Mouse (Mus musculus) liver, embryonic 16.5 days (tissue): Measurements from ENCODE around the gene Atad2b. TPM values are rescaled to one million over a fixed set of nuclear protein-coding genes. Genes with fewer than 3 reads are reported as not detected.
"Not testable (repeated sequence)": the region's sequence is repeated elsewhere in the genome, so short reads cannot be mapped to it uniquely, and the experiment has no call there.

Experiments
- ATAC-seq: fragments of 200-750 bp; cut with Nextera tagmentation; 2 replicates; pipeline ENCODE4 v1.8.0; 2017; ENCODE audit warnings: low read depth, mild to moderate bottlenecking, moderate number of reproducible peaks, moderate library complexity
- H3K27ac ChIP-seq: fragments of 300-500 bp; sonication (generic); 2 replicates; pipeline ENCODE4 v1.5.1; 2014; ENCODE audit warnings: mild to moderate bottlenecking, low read length
- H3K27me3 ChIP-seq: fragments of 300-500 bp; sonication (generic); 2 replicates; pipeline ENCODE4 v1.6.1; 2014; ENCODE audit warnings: low read depth, low read length, mixed read lengths; ENCODE audit not compliant: control insufficient read depth, insufficient read depth
- H3K36me3 ChIP-seq: fragments of 300-500 bp; sonication (generic); 2 replicates; pipeline ENCODE4 v1.6.1; 2014; ENCODE audit warnings: mild to moderate bottlenecking; ENCODE audit not compliant: control insufficient read depth, insufficient read depth
- H3K4me1 ChIP-seq: fragments of 300-500 bp; sonication (generic); 2 replicates; pipeline ENCODE4 v1.6.1; 2014; ENCODE audit warnings: low read depth, low read length, mixed read lengths; ENCODE audit not compliant: control insufficient read depth
- H3K4me2 ChIP-seq: fragments of 300-500 bp; sonication (generic); 2 replicates; pipeline ENCODE4 v1.6.1; 2014; ENCODE audit warnings: low read depth, low read length, mixed read lengths
- H3K4me3 ChIP-seq: fragments of 300-500 bp; sonication (generic); 2 replicates; pipeline ENCODE4 v1.5.1; 2014; ENCODE audit warnings: low read depth, mild to moderate bottlenecking, low read length
- H3K9ac ChIP-seq: fragments of 300-500 bp; sonication (generic); 2 replicates; pipeline ENCODE4 v1.6.1; 2014; ENCODE audit warnings: low read depth, low read length
- H3K9me3 ChIP-seq: fragments of 300-500 bp; sonication (generic); replicated peaks from 2 replicates; pipeline ENCODE4 v1.6.1; 2016; ENCODE audit warnings: low read length; ENCODE audit not compliant: control insufficient read depth
- WGBS: fragments of 180-500 bp; shearing (Covaris S2); extraction: QIAGEN DNeasy Blood & Tissue Kit; methylation state at CpG from one replicate; pipeline ENCODE4 v1.1.7; 2014; ENCODE audit not compliant: insufficient replicate concordance; 5-methylcytosine and 5-hydroxymethylcytosine counted together
- polyA plus RNA-seq: library from polyadenylated mRNA; unstranded; fragments of >200 nt; fragmentation: Nextera tagmentation; extraction: Ambion mirVana; gene quantifications from 2 replicates; pipeline ENCODE4 v1.2.1, GENCODE M21; 2015

The Atad2b gene
- polyA plus RNA-seq, 1 experiment from 2014 or later: 3.8 TPM

- not testable (repeated sequence) for H3K36me3 ChIP-seq, H3K27ac ChIP-seq, H3K9me3 ChIP-seq, H3K4me3 ChIP-seq, H3K9ac ChIP-seq, H3K27me3 ChIP-seq, H3K4me1 ChIP-seq, ATAC-seq, H3K4me2 ChIP-seq
- 83% methylated on average over 3 of the region's 3 CpGs for WGBS
Measured at GRCm38 (mm10) chr12:5005776-5006175, 88.6 kb downstream of the Atad2b start.

GRCm38 (mm10) chr12:5008638-5009037, 91.5 kb downstream of the Atad2b start:
- H3K36me3 ChIP-seq, H3K4me3 ChIP-seq, H3K27me3 ChIP-seq, H3K9me3 ChIP-seq, H3K27ac ChIP-seq, ATAC-seq, H3K4me1 ChIP-seq, H3K4me2 ChIP-seq, H3K9ac ChIP-seq: not testable (repeated sequence)
- 79% methylated on average over 2 of the region's 2 CpGs for WGBS

GRCm38 (mm10) chr12:5025226-5025861, 108.2 kb downstream of the Atad2b start:
- H3K36me3 ChIP-seq: peaks cover 16% of the 10 kb centered on the region

GRCm38 (mm10) chr12:5029035-5029434, 111.9 kb downstream of the Atad2b start:
- ATAC-seq: no peak
- peaks cover 28% of the 10 kb centered on the region for H3K36me3 ChIP-seq

More at GRCm38 (mm10) chr12:5025226-5025861, 108.2 kb downstream of the Atad2b start:
- no peaks in the 10 kb centered on the region for H3K4me1 ChIP-seq
- H3K4me2 ChIP-seq: no peak overlapping the region
- no peak overlapping the region for H3K4me3 ChIP-seq
- 87% methylated on average over 10 of the region's 10 CpGs for WGBS
- no peaks in the 10 kb centered on the region for H3K27me3 ChIP-seq
- no peaks in the 10 kb centered on the region for H3K9me3 ChIP-seq
- no peak overlapping the region for H3K9ac ChIP-seq
- H3K27ac ChIP-seq: no peak overlapping the region
- ATAC-seq: no peak

GRCm38 (mm10) chr12:5038008-5038407, 120.9 kb downstream of the Atad2b start:
- WGBS: 93% methylated on average over 2 of the region's 2 CpGs
- Histone ChIP-seq H3K36me3 (peaks cover 11% of the 10 kb centered on the region), H3K27me3 (no peaks in the 10 kb centered on the region), H3K9me3 (no peaks in the 10 kb centered on the region), H3K4me2 (no peak overlapping the region), H3K9ac (no peak overlapping the region), H3K4me3 (no peak overlapping the region), H3K4me1 (no peaks in the 10 kb centered on the region), H3K27ac (no peak overlapping the region)
- no peak for ATAC-seq

More at GRCm38 (mm10) chr12:5029035-5029434, 111.9 kb downstream of the Atad2b start:
- Histone ChIP-seq H3K4me2 (no peak overlapping the region), H3K4me1 (no peaks in the 10 kb centered on the region), H3K27me3 (no peaks in the 10 kb centered on the region), H3K4me3 (no peak overlapping the region), H3K9ac (no peak overlapping the region), H3K27ac (no peak overlapping the region), H3K9me3 (no peaks in the 10 kb centered on the region)
- 82% methylated on average over 5 of the region's 5 CpGs for WGBS

GRCm38 (mm10) chr12:5044141-5044540, 127.0 kb downstream of the Atad2b start:
- H3K27ac ChIP-seq: no peak overlapping the region
- H3K27me3 ChIP-seq: no peaks in the 10 kb centered on the region
- H3K9ac ChIP-seq: no peak overlapping the region
- H3K4me1 ChIP-seq: no peaks in the 10 kb centered on the region
- H3K4me3 ChIP-seq: no peak overlapping the region
- H3K4me2 ChIP-seq: no peak overlapping the region
- no peaks in the 10 kb centered on the region for H3K9me3 ChIP-seq
- no peak for ATAC-seq
- no peaks in the 10 kb centered on the region; the same call in 1 of the 2 replicates for H3K36me3 ChIP-seq
- 89% methylated on average over 15 of the region's 15 CpGs for WGBS

GRCm38 (mm10) chr12:5048104-5048503, 131.0 kb downstream of the Atad2b start:
- WGBS: 82% methylated on average over 4 of the region's 4 CpGs
- H3K27ac ChIP-seq: no peak overlapping the region
- H3K9ac ChIP-seq: no peak overlapping the region
- no peaks in the 10 kb centered on the region for H3K4me1 ChIP-seq
- no peak overlapping the region for H3K4me3 ChIP-seq
- H3K4me2 ChIP-seq: no peak overlapping the region
- H3K36me3 ChIP-seq: no peaks in the 10 kb centered on the region; the same call in 1 of the 2 replicates
- peaks cover 14% of the 10 kb centered on the region for H3K9me3 ChIP-seq
- H3K27me3 ChIP-seq: no peaks in the 10 kb centered on the region
- ATAC-seq: no peak

GRCm38 (mm10) chr12:5067590-5067989, 150.4 kb downstream of the Atad2b start:
- Histone ChIP-seq H3K4me3 (no peak overlapping the region), H3K9ac (no peak overlapping the region), H3K27me3 (no peaks in the 10 kb centered on the region), H3K36me3 (no peaks in the 10 kb centered on the region), H3K9me3 (no peaks in the 10 kb centered on the region), H3K4me2 (no peak overlapping the region), H3K27ac (no peak overlapping the region), H3K4me1 (no peaks in the 10 kb centered on the region)
- WGBS: 42% methylated on average over 3 of the region's 3 CpGs
- no peak for ATAC-seq

GRCm38 (mm10) chr12:5070131-5070530, 153.0 kb downstream of the Atad2b start:
- no peak for ATAC-seq

More at GRCm38 (mm10) chr12:5070131-5070530, 153.0 kb downstream of the Atad2b start:
- Histone ChIP-seq H3K9ac (no peak overlapping the region), H3K4me1 (no peaks in the 10 kb centered on the region), H3K27me3 (no peaks in the 10 kb centered on the region), H3K9me3 (no peaks in the 10 kb centered on the region), H3K4me3 (no peak overlapping the region), H3K36me3 (no peaks in the 10 kb centered on the region), H3K27ac (no peak overlapping the region), H3K4me2 (no peak overlapping the region)
- 63% methylated on average over 3 of the region's 3 CpGs for WGBS
